ENCODE assay signal across 16 mouse cellular contexts in the genomic region with DNA sequence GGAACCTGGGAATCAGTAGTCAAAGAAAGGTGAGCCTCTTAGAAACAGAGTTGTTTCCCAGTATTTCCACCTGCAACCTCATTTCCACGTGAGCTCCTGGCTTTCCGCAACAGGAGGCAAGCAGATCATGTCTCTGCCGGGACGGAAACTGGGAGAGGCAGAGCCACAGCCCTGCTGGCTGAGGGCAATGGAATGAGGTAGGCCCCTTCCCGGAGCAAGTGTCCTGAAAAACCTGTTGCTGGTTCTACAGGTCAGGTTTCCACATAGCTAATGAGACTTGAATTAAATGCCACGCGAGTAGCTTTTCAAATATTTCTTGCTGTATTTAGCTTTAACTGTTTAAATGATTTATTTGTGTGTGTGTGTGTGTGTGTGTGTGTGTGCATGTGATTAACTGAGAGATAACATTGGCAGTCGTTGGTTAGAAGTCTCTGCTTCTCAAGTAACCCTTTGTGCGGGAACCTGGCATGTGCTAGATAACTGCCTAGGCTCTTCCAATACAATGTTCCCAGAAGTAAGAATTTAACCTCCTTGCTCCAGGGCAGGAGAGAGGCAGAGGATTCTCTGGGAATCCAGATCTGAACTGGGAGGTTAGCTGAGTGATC. TPM values are rescaled to one million over a fixed set of nuclear protein-coding genes. Genes with fewer than 3 reads are reported as not detected.
DNase-seq lines count a peak whose midpoint lies in the region; ATAC-seq and TF ChIP-seq lines count a peak whose summit lies in the region.
"Had no signal": no experiment of that assay in that cellular context is flagged by ENCODE, and none has a peak within 500 bp of the region (broad histone marks: within the 10 kb centered on the region; RNA-seq: fewer than 3 reads in every experiment).

No protein-coding gene starts in this region.

- DNase-seq in kidney, postnatal 25 days: no peak
- no peak for DNase-seq in embryonic facial prominence, embryonic 10.5 days (ENCODE audit: low spot score)
- DNase-seq in lung, postnatal 0 days (ENCODE audit: low spot score): peak; percentile 74
- no peak for DNase-seq in frontal cortex, postnatal 10 days (ENCODE audit: low spot score in 2 of 2)
- no peak for DNase-seq in heart, adult 11 months
- DNase-seq: B cell, adult 2 months; cerebellum, postnatal 36 days; gastrocnemius, postnatal 14 days; thymus, adult 2 months had no signal

- no peak overlapping the region for H3K4me3 ChIP-seq in kidney, embryonic 16.5 days (ENCODE audit: low read length)
- no peak overlapping the region for H3K4me3 ChIP-seq in ES-Bruce4 (ENCODE audit: low read depth, low read length)
- H3K4me3 ChIP-seq in embryonic facial prominence, embryonic 10.5 days: no peak overlapping the region
- H3K4me3 ChIP-seq in lung, postnatal 0 days (ENCODE audit: low read depth, low read length): no peak overlapping the region
- H3K4me3 ChIP-seq: megakaryocyte, embryonic 14.5 days; midbrain, embryonic 15.5 days had no signal

- H3K27me3 ChIP-seq in kidney, embryonic 16.5 days (ENCODE audit: insufficient read depth, low read length): no peaks in the 10 kb centered on the region
- no peaks in the 10 kb centered on the region for H3K27me3 ChIP-seq in ES-Bruce4 (ENCODE audit: control insufficient read depth, insufficient read depth, low read length, poor library complexity, severe bottlenecking)
- H3K27me3 ChIP-seq in embryonic facial prominence, embryonic 10.5 days (replicated peaks; ENCODE audit: low read depth, poor library complexity, severe bottlenecking): no peaks in the 10 kb centered on the region
- H3K27me3 ChIP-seq in lung, postnatal 0 days (replicated peaks; ENCODE audit: insufficient read depth, low read length): no peaks in the 10 kb centered on the region
- H3K27me3 ChIP-seq: midbrain, embryonic 15.5 days had no signal

- no peak for TF ChIP-seq POLR2A in ES-Bruce4 (IDR thresholded peaks at IDR 0.05; ENCODE audit: insufficient read depth, low read length)

- no peak overlapping the region for H3K4me2 ChIP-seq in kidney, embryonic 16.5 days (replicated peaks; ENCODE audit: low read depth, low read length)
- no peak overlapping the region for H3K4me2 ChIP-seq in lung, postnatal 0 days (replicated peaks; ENCODE audit: low read depth, low read length)
- H3K4me2 ChIP-seq: midbrain, embryonic 15.5 days had no signal

- no peak for ATAC-seq in kidney, embryonic 16.5 days (ENCODE audit: low FRiP score, low TSS enrichment)
- peak; percentile 73 for ATAC-seq in lung, postnatal 0 days
- ATAC-seq in megakaryocyte, adult 5-6 weeks (ENCODE audit: poor library complexity, severe bottlenecking): no peak
- ATAC-seq: midbrain, embryonic 15.5 days had no signal

- TF ChIP-seq EP300 in ES-Bruce4 (IDR thresholded peaks at IDR 0.05; ENCODE audit: insufficient read depth, low read depth, low read length): no peak
- TF ChIP-seq EP300 in lung, postnatal 0 days (IDR thresholded peaks at IDR 0.05): no peak

- peak overlapping the region; percentile 27; the same call in 1 of the 2 replicates for H3K27ac ChIP-seq in kidney, embryonic 16.5 days (ENCODE audit: low read length)
- H3K27ac ChIP-seq in ES-Bruce4 (ENCODE audit: insufficient read depth, low read length): peak overlapping the region; percentile 37
- 0 out of 2 replicates have a peak overlapping the region, but pooled peaks have one; percentile 24 for H3K27ac ChIP-seq in embryonic facial prominence, embryonic 10.5 days (replicated peaks)
- no peak overlapping the region for H3K27ac ChIP-seq in lung, postnatal 0 days (ENCODE audit: low read length)
- H3K27ac ChIP-seq: liver, embryonic 14.5 days; midbrain, embryonic 15.5 days had no signal

- no peak for TF ChIP-seq CTCF in ES-Bruce4 (IDR thresholded peaks at IDR 0.05; ENCODE audit: low read depth, low read length)
- TF ChIP-seq CTCF in lung, postnatal 0 days (IDR thresholded peaks at IDR 0.05): no peak

- H3K9ac ChIP-seq in kidney, embryonic 16.5 days (replicated peaks; ENCODE audit: low read length): no peak overlapping the region
- no peak overlapping the region for H3K9ac ChIP-seq in ES-Bruce4 (ENCODE audit: low read depth, poor library complexity, severe bottlenecking)
- H3K9ac ChIP-seq in lung, postnatal 0 days (replicated peaks; ENCODE audit: low read depth): no peak overlapping the region
- H3K9ac ChIP-seq: liver, embryonic 14.5 days; midbrain, embryonic 15.5 days had no signal

- H3K36me3 ChIP-seq in kidney, embryonic 16.5 days (ENCODE audit: insufficient read depth, low read length): no peaks in the 10 kb centered on the region
- no peaks in the 10 kb centered on the region for H3K36me3 ChIP-seq in ES-Bruce4 (ENCODE audit: control insufficient read depth, insufficient read depth, low read length, poor library complexity, severe bottlenecking)
- H3K36me3 ChIP-seq in embryonic facial prominence, embryonic 10.5 days (replicated peaks): peaks cover 34% of the 10 kb centered on the region
- H3K36me3 ChIP-seq in lung, postnatal 0 days (ENCODE audit: insufficient read depth, low read length): no peaks in the 10 kb centered on the region
- H3K36me3 ChIP-seq: midbrain, embryonic 15.5 days had no signal

- WGBS in kidney, embryonic 16.5 days: 28% methylated on average over 9 of the region's 9 CpGs
- 58% methylated on average over 9 of the region's 9 CpGs for WGBS in embryonic facial prominence, embryonic 10.5 days
- WGBS in lung, postnatal 0 days: 30% methylated on average over 9 of the region's 9 CpGs

- H3K9me3 ChIP-seq in kidney, embryonic 16.5 days (ENCODE audit: low read length): no peaks in the 10 kb centered on the region
- H3K9me3 ChIP-seq in ES-Bruce4 (replicated peaks; ENCODE audit: control insufficient read depth, insufficient read depth, low read length, poor library complexity, severe bottlenecking): no peaks in the 10 kb centered on the region
- H3K9me3 ChIP-seq in embryonic facial prominence, embryonic 10.5 days: no peaks in the 10 kb centered on the region
- no peaks in the 10 kb centered on the region for H3K9me3 ChIP-seq in lung, postnatal 0 days (ENCODE audit: low read length)
- H3K9me3 ChIP-seq: megakaryocyte, embryonic 14.5 days; midbrain, embryonic 15.5 days had no signal

- no peaks in the 10 kb centered on the region for H3K4me1 ChIP-seq in kidney, embryonic 16.5 days (ENCODE audit: insufficient read depth, low read length)
- H3K4me1 ChIP-seq in ES-Bruce4 (ENCODE audit: control insufficient read depth, insufficient read depth, low read length): peaks cover 7% of the 10 kb centered on the region
- H3K4me1 ChIP-seq in embryonic facial prominence, embryonic 10.5 days: no peaks in the 10 kb centered on the region; the same call in 1 of the 2 replicates
- no peaks in the 10 kb centered on the region for H3K4me1 ChIP-seq in lung, postnatal 0 days (ENCODE audit: insufficient read depth, low read depth, low read length)
- H3K4me1 ChIP-seq: megakaryocyte, embryonic 14.5 days; midbrain, embryonic 15.5 days had no signal

RNA-seq across cellular contexts. Expression of gene Tyro3, which starts 21.2 kb away (rescaled TPM):
- polyA plus RNA-seq in kidney, embryonic 16.5 days (2015; fragmentation: Nextera tagmentation; extraction: Ambion mirVana): 15.2 TPM in 2 replicates
- polyA plus RNA-seq in ES-Bruce4 (2011; ENCODE audit: insufficient read depth, insufficient read length, low read depth, missing spikeins): 38.4 and 45.2 TPM in 2 replicates
- polyA plus RNA-seq in embryonic facial prominence, embryonic 10.5 days (2016; fragmentation: Nextera tagmentation; extraction: Ambion mirVana): 19.3 and 22.5 TPM in 2 replicates
- polyA plus RNA-seq in lung, postnatal 0 days (2015; fragmentation: Nextera tagmentation; extraction: Ambion mirVana): 7.3 and 7.9 TPM in 2 replicates
- not detected in 2 replicates for total RNA-seq in megakaryocyte, adult 5-6 weeks (2015)
- 0.33 TPM in 1 of 2 replicates, not detected in the other for total RNA-seq in megakaryocyte, adult 5-6 weeks (2017)

RNA-seq across cellular contexts. Expression of gene Rpap1, which starts 31.4 kb away (rescaled TPM):
- polyA plus RNA-seq in kidney, embryonic 16.5 days (2015; fragmentation: Nextera tagmentation; extraction: Ambion mirVana): 32.1 and 35.9 TPM in 2 replicates
- 42.6 and 43.3 TPM in 2 replicates for polyA plus RNA-seq in ES-Bruce4 (2011; ENCODE audit: insufficient read depth, insufficient read length, low read depth, missing spikeins)
- 40.6 and 41.1 TPM in 2 replicates for polyA plus RNA-seq in embryonic facial prominence, embryonic 10.5 days (2016; fragmentation: Nextera tagmentation; extraction: Ambion mirVana)
- 10.0 and 11.0 TPM in 2 replicates for polyA plus RNA-seq in lung, postnatal 0 days (2015; fragmentation: Nextera tagmentation; extraction: Ambion mirVana)
- 2.9 and 3.9 TPM in 2 replicates for total RNA-seq in megakaryocyte, adult 5-6 weeks (2015)
- 5.0 and 6.4 TPM in 2 replicates for total RNA-seq in megakaryocyte, adult 5-6 weeks (2017)

RNA-seq across cellular contexts. Expression of gene Ltk, which starts 58.5 kb away (rescaled TPM):
- 0.46 and 0.96 TPM in 2 replicates for polyA plus RNA-seq in kidney, embryonic 16.5 days (2015; fragmentation: Nextera tagmentation; extraction: Ambion mirVana)
- polyA plus RNA-seq in ES-Bruce4 (2011; ENCODE audit: insufficient read depth, insufficient read length, low read depth, missing spikeins): 1.1 and 1.6 TPM in 2 replicates
- not detected in 2 replicates for polyA plus RNA-seq in embryonic facial prominence, embryonic 10.5 days (2016; fragmentation: Nextera tagmentation; extraction: Ambion mirVana)
- polyA plus RNA-seq in lung, postnatal 0 days (2015; fragmentation: Nextera tagmentation; extraction: Ambion mirVana): 0.79 and 1.3 TPM in 2 replicates
- not detected in 2 replicates for total RNA-seq in megakaryocyte, adult 5-6 weeks (2015)
- not detected in 2 replicates for total RNA-seq in megakaryocyte, adult 5-6 weeks (2017)
- total RNA-seq: gastrocnemius, postnatal 14 days; heart, adult 8-10 months had no signal
